Mouse (Mus musculus) limb, embryonic 14.5 days (tissue): ENCODE results near the gene Net1. TPM values are rescaled to one million over a fixed set of nuclear protein-coding genes. Genes with fewer than 3 reads are reported as not detected.

Source experiments
- ATAC-seq: fragments of 200-750 bp; cut with Nextera tagmentation; 2 replicates; pipeline ENCODE4 v1.8.0; 2017; ENCODE audit warnings: low read depth, moderate number of reproducible peaks, moderate TSS enrichment; ENCODE audit not compliant: low FRiP score
- DNase-seq: peaks from one replicate; pipeline ENCODE4 v3.0.0-alpha.2; 2015; ENCODE audit warnings: low spot score
- H3K27ac ChIP-seq: fragments of 300-500 bp; sonication (generic); replicated peaks from 2 replicates; pipeline ENCODE4 v1.5.1; 2014; ENCODE audit warnings: low read depth, mild to moderate bottlenecking, low read length, moderate library complexity, mixed read lengths
- H3K27me3 ChIP-seq: fragments of 300-500 bp; sonication (generic); 2 replicates; pipeline ENCODE4 v1.6.1; 2014; ENCODE audit warnings: low read length, mixed read lengths; ENCODE audit not compliant: control insufficient read depth, insufficient read depth
- H3K36me3 ChIP-seq: fragments of 300-500 bp; sonication (generic); 2 replicates; pipeline ENCODE4 v1.6.1; 2014; ENCODE audit warnings: mild to moderate bottlenecking, low read length, moderate library complexity, mixed read lengths; ENCODE audit not compliant: control insufficient read depth, insufficient read depth
- H3K4me1 ChIP-seq: fragments of 300-500 bp; sonication (generic); 2 replicates; pipeline ENCODE4 v1.6.1; 2014; ENCODE audit warnings: antibody characterized with exemption, low read length, mixed read lengths; ENCODE audit not compliant: control insufficient read depth, insufficient read depth
- H3K4me2 ChIP-seq: fragments of 300-500 bp; sonication (generic); replicated peaks from 2 replicates; pipeline ENCODE4 v1.6.1; 2014; ENCODE audit warnings: low read depth, mild to moderate bottlenecking, low read length, moderate library complexity; ENCODE audit not compliant: severe bottlenecking
- H3K4me3 ChIP-seq: fragments of 300-500 bp; sonication (generic); replicated peaks from 2 replicates; pipeline ENCODE4 v1.5.1; 2014; ENCODE audit warnings: low read length
- H3K9ac ChIP-seq: fragments of 300-500 bp; sonication (generic); 2 replicates; pipeline ENCODE4 v1.6.1; 2014; ENCODE audit warnings: mild to moderate bottlenecking, low read depth, low read length, moderate library complexity; ENCODE audit not compliant: severe bottlenecking
- H3K9me3 ChIP-seq: fragments of 300-500 bp; sonication (generic); 2 replicates; pipeline ENCODE4 v1.6.1; 2016; ENCODE audit warnings: low read length; ENCODE audit not compliant: control insufficient read depth
- POLR2A ChIP-seq: fragments of 200-500 bp; IDR thresholded peaks from 2 replicates; pipeline ENCODE4 v1.8.0; 2012; ENCODE audit warnings: inconsistent platforms, mild to moderate bottlenecking, moderate library complexity, borderline replicate concordance; ENCODE audit not compliant: insufficient read depth, insufficient read length; ENCODE audit errors: extremely low read depth
- WGBS: fragments of 180-500 bp; shearing (Covaris S2); extraction: QIAGEN DNeasy Blood & Tissue Kit; methylation state at CpG from one replicate; pipeline ENCODE4 v1.1.7; 2014; 5-methylcytosine and 5-hydroxymethylcytosine counted together
- polyA plus RNA-seq, 2 experiments: library from polyadenylated mRNA; depleted of rRNA in 1 of 2; stranded (reverse) in 1 of 2; unstranded in 1 of 2; fragments of >200 nt; fragmentation: Nextera tagmentation in 1 of 2; extraction: Ambion mirVana in 1 of 2; gene quantifications; 2 replicates each; pipeline versions ENCODE4 v1.2.1 to v1.2.3; 2012 to 2014

Gene Net1
- polyA plus RNA-seq, 2 experiments, result 71.8 to 115 TPM

- H3K36me3 ChIP-seq, result no peaks in the 10 kb centered on the region
- no peak overlapping the region for H3K4me3 ChIP-seq
- no peak for DNase-seq
- no peak overlapping the region for H3K27ac ChIP-seq
- no peaks in the 10 kb centered on the region for H3K27me3 ChIP-seq
- no peak for ATAC-seq
- no peak for TF ChIP-seq POLR2A
- H3K9me3 ChIP-seq, result no peaks in the 10 kb centered on the region
- H3K4me1 ChIP-seq, result no peaks in the 10 kb centered on the region
- WGBS, result 41% methylated on average over 7 of the region's 7 CpGs
- no peak overlapping the region for H3K4me2 ChIP-seq
- H3K9ac ChIP-seq, result no peak overlapping the region
Measured at GRCm38 (mm10) chr13:3944699-3945098, 26.7 kb upstream of the Net1 start.

DNA sequence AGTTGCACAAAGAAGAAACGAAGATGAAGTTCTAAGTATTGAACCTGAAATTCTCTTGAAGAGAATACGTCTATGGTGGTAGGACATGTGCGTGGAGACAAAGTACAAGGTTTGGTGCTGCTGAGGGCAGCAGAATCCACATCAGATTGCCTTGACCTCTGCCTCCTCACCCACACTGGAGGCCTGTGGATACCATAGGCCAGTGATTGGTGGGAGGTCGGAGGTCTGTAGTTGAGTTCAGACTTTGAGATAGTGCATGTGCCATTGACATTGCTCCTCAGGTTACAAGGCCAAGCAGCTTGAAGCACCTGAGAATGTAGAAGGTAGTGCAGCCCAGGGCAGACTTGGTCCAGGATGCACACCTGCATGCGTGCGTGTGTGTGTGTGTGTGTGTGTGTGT lies 8.0 kb upstream of the Net1 start:
- H3K9ac ChIP-seq, result no peak overlapping the region
- no peaks in the 10 kb centered on the region for H3K27me3 ChIP-seq
- no peaks in the 10 kb centered on the region for H3K9me3 ChIP-seq
- no peak overlapping the region for H3K4me3 ChIP-seq
- no peaks in the 10 kb centered on the region for H3K4me1 ChIP-seq
- no peaks in the 10 kb centered on the region for H3K36me3 ChIP-seq
- 86% methylated on average over 6 of the region's 6 CpGs for WGBS
- DNase-seq (no peak), ATAC-seq (no peak)
- no peak overlapping the region for H3K27ac ChIP-seq
- no peak overlapping the region for H3K4me2 ChIP-seq
- TF ChIP-seq POLR2A, result no peak

DNA sequence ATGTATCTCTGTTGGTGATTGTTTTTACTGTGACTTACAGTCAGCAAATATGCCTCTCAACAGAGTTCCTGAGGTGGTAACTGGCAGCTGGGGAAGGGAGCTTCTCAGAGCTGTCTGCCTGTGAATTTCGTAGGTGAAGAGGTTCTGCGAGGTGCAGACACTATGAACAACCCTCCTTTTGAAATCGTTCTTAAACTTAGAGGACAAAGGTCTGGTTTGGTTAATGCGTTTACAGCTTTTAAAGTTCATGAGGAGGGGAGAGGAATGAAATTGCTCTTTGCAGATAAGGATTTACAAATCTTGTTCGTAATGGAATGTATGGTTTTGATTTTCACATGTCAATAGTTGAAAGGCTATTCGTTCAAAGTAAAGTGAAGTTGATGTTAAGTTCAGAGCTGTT lies 7.6 kb upstream of the Net1 start:
- TF ChIP-seq POLR2A, result no peak
- ATAC-seq (no peak), DNase-seq (no peak)
- Histone ChIP-seq H3K36me3 (no peaks in the 10 kb centered on the region), H3K27me3 (no peaks in the 10 kb centered on the region), H3K4me3 (no peak overlapping the region), H3K27ac (no peak overlapping the region), H3K4me2 (no peak overlapping the region), H3K9ac (no peak overlapping the region), H3K9me3 (no peaks in the 10 kb centered on the region), H3K4me1 (no peaks in the 10 kb centered on the region)
- 72% methylated on average over 6 of the region's 6 CpGs for WGBS

DNA sequence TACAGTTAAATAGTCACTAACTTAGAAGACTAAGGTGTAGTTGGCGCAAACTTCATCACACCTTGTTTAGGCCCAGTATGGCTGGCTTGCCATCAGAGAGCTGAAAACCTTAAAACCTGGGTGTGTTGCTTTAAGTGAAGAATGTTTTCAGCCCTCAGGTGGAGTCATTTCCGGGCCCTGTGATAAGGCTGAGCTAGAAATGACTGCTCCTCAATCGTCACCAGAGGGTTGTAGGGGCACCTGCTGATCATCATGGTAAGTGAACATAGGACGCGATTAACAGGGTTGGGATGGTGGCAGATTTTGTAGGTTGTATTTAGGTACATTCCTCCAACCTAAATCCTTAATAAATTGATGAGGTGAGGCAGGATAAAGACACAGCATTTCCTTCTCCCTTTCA lies 6.5 kb upstream of the Net1 start:
- no peak overlapping the region for H3K27ac ChIP-seq
- ATAC-seq (no peak), DNase-seq (no peak)
- 79% methylated on average over 5 of the region's 5 CpGs for WGBS
- no peak overlapping the region for H3K4me2 ChIP-seq
- no peak overlapping the region for H3K9ac ChIP-seq
- no peaks in the 10 kb centered on the region for H3K27me3 ChIP-seq
- H3K36me3 ChIP-seq, result no peaks in the 10 kb centered on the region
- no peaks in the 10 kb centered on the region for H3K9me3 ChIP-seq
- H3K4me1 ChIP-seq, result no peaks in the 10 kb centered on the region
- no peak overlapping the region for H3K4me3 ChIP-seq
- TF ChIP-seq POLR2A, result no peak

- peaks cover 19% of the 10 kb centered on the region for H3K36me3 ChIP-seq
- ATAC-seq (no peak), DNase-seq (no peak)
- 0 out of 2 replicates have a peak, but pooled peaks cover 6% of the 10 kb centered on the region for H3K4me1 ChIP-seq
- TF ChIP-seq POLR2A, result no peak
- H3K4me2 ChIP-seq, result no peak overlapping the region
- no peak overlapping the region for H3K4me3 ChIP-seq
- 83% methylated on average over 4 of the region's 4 CpGs for WGBS
- H3K27me3 ChIP-seq, result no peaks in the 10 kb centered on the region
- H3K9me3 ChIP-seq, result no peaks in the 10 kb centered on the region
- H3K9ac ChIP-seq, result no peak overlapping the region
- no peak overlapping the region for H3K27ac ChIP-seq
Measured at GRCm38 (mm10) chr13:3913504-3913903, 4.5 kb downstream of the Net1 start.

DNA sequence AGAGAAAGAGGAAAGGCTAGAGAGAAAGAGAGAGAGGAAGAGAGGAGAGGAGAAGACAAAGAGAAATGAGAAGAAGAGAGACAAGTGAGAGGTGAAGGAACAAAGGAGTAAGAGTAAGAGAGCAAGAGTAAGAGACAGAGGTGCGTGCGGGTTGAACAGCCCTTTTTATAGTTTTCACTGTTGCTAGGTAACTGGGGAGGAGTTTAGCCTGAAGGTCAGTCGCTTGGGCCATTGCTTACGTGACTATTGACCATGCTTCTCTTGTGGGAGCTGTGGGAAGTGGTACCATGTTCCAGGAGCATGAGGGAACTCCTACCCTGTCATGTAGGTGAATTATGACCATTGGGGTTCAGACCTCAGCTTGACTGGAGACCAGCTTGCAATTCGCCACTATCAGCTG lies 7.7 kb downstream of the Net1 start:
- Histone ChIP-seq H3K36me3 (peaks cover 14% of the 10 kb centered on the region), H3K27me3 (no peaks in the 10 kb centered on the region), H3K4me2 (no peak overlapping the region), H3K9ac (no peak overlapping the region), H3K9me3 (no peaks in the 10 kb centered on the region), H3K27ac (no peak overlapping the region), H3K4me1 (no peaks in the 10 kb centered on the region), H3K4me3 (no peak overlapping the region)
- TF ChIP-seq POLR2A, result no peak
- no peak for ATAC-seq
- 84% methylated on average over 5 of the region's 5 CpGs for WGBS
- no peak for DNase-seq
